Mouse (Mus musculus) lung, adult 2 months (tissue): Measurements from ENCODE around the gene Scarb1. TPM values are rescaled to one million over a fixed set of nuclear protein-coding genes. Genes with fewer than 3 reads are reported as not detected.

ENCODE experiments used
- DNase-seq: peaks from one replicate; pipeline ENCODE4 v3.0.0; 2022
- H3K4me1 ChIP-seq: fragments of 200-500 bp; 2 replicates; pipeline ENCODE4 v1.6.1; 2011; ENCODE audit warnings: low read length; ENCODE audit not compliant: control insufficient read depth, insufficient read depth
- H3K4me3 ChIP-seq: fragments of 200-500 bp; replicated peaks from 2 replicates; pipeline ENCODE3; 2011; ENCODE audit warnings: low read depth, mild to moderate bottlenecking, control low read depth, low read length; ENCODE audit errors: extremely low read depth
- CTCF ChIP-seq: fragments of 200-500 bp; IDR thresholded peaks from 2 replicates; pipeline ENCODE4 v1.5.1; 2011; ENCODE audit warnings: mild to moderate bottlenecking, low read length, control low read depth; ENCODE audit not compliant: insufficient read depth
- POLR2A ChIP-seq: fragments of 200-500 bp; IDR thresholded peaks from 2 replicates; pipeline ENCODE4 v1.6.1; 2011; ENCODE audit warnings: low read depth, mild to moderate bottlenecking, control low read depth, low read length, borderline replicate concordance; ENCODE audit errors: extremely low read depth
- WGBS: fragments of 180-500 bp; shearing (Covaris S2); methylation state at CpG from one replicate; pipeline ENCODE4 v1.1.7; 2018; 5-methylcytosine and 5-hydroxymethylcytosine counted together
- polyA plus RNA-seq: library from polyadenylated mRNA; depleted of rRNA; stranded (reverse); fragments of >200 nt; gene quantifications from 2 replicates; pipeline ENCODE4 v1.2.3, GENCODE M21; 2012

Scarb1 gene
- polyA plus RNA-seq, 1 experiment = 173 TPM

DNA sequence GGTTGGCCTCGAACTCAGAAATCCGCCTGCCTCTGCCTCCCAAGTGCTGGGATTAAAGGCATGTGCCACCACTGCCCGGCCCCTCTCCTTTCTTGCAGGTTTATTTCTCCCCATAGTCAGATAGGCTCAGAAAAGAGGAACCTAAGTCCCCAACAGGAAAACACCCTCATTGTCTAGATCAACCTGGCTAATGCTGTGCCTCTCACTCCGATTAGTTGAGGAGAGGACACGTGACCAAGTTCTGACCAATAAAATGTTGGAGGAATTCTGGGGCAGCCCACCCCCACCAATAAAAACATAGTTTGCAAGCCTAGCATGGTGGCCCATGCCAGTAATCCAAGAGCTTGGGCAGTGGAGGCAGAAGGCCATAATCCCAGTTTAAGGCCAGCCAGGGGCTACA is 11.0 kb upstream of the Scarb1 start:
- Histone ChIP-seq H3K4me3 (no peak overlapping the region), H3K4me1 (no peaks in the 10 kb centered on the region)
- no peak for TF ChIP-seq CTCF
- TF ChIP-seq POLR2A = no peak
- DNase-seq = no peak
- WGBS = 78% methylated on average over 5 of the region's 5 CpGs

DNA sequence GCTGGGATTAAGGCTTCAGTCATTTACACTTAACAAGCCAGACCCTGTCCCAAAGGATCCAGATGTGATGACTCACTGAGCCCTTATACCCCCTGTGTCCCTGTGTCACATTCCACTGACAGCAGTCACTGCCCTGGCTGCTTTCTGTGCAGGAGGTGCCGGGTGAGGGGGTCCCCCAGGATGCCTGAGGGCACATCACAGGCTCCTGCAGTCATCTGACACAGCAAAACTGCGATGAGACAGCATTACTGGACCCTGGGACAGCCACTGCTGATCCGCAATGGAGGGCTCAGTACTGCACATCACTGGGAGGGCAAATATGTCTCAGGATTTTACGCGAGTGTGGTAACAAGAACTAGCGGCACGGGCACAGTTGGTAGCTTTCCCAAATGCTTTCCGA is 10.2 kb upstream of the Scarb1 start:
- 82% methylated on average over 8 of the region's 8 CpGs for whole genome bisulfite sequencing
- TF ChIP-seq POLR2A (no peak), CTCF (no peak)
- no peaks in the 10 kb centered on the region for H3K4me1 ChIP-seq
- DNase-seq = no peak
- no peak overlapping the region for H3K4me3 ChIP-seq

DNA sequence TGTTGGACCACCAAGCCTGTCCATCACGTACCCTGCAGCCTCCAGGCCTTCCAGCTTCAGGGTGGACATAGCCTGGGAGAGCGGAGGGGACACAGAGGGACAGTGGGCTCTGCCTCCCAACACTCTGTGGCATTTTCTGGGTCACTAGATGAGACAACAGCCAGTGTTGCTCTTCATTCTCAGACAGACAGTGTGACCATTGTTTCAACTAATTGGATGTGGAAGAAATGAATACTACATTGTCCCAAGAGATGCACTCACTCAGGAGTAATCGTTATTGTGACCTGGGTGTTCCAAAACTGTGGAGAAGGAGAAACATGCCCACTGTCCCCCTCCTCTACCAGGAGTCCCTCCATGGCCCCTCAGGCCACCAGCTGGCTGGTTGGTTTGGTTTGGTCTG is 8.5 kb upstream of the Scarb1 start:
- no peak for DNase-seq
- H3K4me3 ChIP-seq = no peak overlapping the region
- TF ChIP-seq CTCF = no peak
- TF ChIP-seq POLR2A = no peak
- H3K4me1 ChIP-seq = no peaks in the 10 kb centered on the region
- 84% methylated on average over 3 of the region's 3 CpGs for WGBS

DNA sequence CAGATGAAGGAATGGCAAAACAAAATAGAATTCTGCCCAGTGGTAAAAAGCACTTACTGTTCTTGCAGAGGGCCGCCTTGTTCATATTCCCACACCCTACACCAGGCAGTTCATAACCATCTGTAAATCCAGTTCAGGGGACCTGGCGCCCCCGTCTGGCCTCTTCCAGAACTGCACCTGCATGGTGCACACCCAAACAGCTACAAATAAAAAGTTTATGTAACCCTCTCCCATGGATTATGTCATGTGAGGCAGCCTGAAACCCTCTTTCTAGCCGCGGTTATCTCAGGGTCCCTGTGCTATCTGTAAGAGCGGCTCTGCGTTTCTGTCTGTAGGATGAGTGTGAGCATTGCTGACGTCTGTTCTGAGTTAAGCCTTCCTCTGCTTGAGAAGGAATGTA is 7.6 kb upstream of the Scarb1 start:
- TF ChIP-seq POLR2A (no peak), CTCF (peak; percentile 67)
- DNase-seq = peak; percentile 57
- H3K4me3 ChIP-seq = no peak overlapping the region
- 36% methylated on average over 8 of the region's 8 CpGs for WGBS
- no peaks in the 10 kb centered on the region for H3K4me1 ChIP-seq

DNA sequence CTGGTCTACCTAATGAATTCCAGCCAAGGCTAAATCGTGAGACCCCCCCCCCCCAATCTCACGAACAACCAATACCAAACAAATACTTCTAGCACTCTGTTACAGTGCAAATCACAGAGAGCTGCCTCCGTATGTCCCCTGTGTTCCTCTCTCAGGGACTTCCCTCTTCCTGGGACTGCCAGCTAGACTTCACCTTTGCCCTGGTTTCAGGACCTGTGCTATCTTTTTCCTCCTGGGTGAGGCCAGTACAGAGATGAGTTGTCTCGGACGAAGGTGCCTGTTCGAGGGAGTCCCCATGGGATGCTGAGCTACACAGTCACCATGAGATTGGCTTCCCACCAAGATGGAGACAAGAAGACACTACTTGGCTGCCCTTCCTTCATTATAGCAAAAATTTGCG is 7.2 kb upstream of the Scarb1 start:
- DNase-seq = no peak
- 71% methylated on average over 7 of the region's 7 CpGs for WGBS
- TF ChIP-seq POLR2A = no peak
- no peak for TF ChIP-seq CTCF
- H3K4me1 ChIP-seq = no peaks in the 10 kb centered on the region
- no peak overlapping the region for H3K4me3 ChIP-seq

DNA sequence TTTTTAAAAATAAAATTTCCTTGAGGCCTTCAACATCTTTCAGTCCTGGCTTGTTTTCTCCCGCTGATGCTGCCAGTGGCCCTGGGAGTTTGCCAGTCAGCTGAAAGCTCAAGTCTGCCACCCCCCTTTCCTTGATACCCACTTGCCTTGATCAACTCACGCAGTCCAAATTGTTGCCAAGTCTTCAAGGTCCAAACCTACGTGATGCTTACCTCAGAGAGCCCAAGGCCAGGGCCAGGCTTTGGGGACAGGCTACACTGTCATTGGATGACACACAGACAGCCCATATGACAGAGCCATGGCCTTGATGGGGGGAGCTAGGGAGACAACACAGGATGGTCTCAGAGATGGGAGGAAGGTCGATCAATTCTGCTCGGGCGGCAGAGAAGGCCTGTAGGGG is 3.4 kb upstream of the Scarb1 start:
- TF ChIP-seq CTCF (no peak), POLR2A (no peak)
- Histone ChIP-seq H3K4me3 (no peak overlapping the region), H3K4me1 (no peaks in the 10 kb centered on the region)
- no peak for DNase-seq
- 89% methylated on average over 6 of the region's 6 CpGs for WGBS

DNA sequence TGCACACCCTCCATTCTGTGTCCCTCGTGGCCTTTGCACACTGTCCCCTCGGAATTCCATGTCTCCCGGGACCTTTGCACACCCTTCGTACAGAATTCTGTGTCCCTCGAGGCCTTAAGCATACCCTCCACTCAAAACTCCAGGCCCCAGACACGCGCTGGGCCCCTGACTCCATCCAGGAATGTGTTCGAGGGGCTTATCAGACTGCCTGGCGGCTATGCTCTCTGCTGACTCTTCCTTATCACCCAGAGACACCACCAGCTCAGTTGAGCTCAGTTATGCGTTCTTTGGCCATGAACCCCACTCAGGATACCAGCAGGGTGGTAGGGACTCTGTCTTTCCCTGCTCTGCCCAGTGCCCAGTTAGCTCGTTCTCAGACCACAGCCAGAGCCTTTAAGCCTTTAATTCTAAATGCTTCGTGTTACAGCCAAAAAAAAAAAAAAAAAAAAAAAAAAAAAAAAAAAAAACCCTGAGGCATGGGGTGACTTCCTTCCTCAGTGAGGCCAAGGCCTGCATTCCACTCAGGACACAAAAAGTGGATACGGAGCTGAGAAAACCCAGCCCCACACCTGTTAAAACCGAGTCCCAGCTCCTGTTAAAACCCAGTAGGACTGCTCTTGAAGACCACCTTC is 681 bp upstream of the Scarb1 start:
- TF ChIP-seq POLR2A (no peak), CTCF (no peak)
- Histone ChIP-seq H3K4me3 (no peak overlapping the region), H3K4me1 (peaks cover 7% of the 10 kb centered on the region; the same call in 1 of the 2 replicates)
- 42% methylated on average over 14 of the region's 14 CpGs for WGBS
- DNase-seq = no peak

DNA sequence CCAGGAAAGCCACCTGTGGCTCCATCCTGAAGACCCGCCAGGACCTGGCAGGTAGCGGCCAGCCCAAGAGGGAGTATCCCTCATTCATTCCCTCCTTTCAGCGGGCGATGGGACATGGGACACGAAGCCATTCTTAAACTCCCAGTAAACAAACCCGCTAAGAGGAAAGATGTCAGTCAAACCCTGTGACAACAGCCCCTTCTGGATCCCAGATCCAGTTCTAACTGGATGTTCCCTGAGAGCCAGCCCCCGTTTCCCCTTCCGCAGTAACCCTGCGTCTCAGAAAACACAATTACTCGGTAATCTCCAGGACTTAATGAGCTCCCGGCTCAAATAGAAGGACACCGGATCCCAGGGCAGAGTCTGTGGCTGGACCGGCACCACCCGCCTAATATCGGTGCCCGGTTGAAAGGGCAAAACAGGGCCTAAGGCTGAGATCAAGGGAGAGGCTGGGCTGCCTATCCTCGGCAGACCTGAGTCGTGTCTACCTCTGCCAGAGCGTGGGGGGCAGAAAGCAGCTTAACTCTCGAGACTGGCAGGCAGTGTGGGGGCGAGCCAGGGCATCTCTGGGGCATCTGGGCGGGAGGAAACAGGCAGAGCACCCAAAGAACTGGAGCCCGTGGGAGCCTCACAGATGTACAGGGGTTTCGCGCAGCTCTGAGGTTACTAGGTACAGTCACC is 903 bp downstream of the Scarb1 start:
- Histone ChIP-seq H3K4me3 (peak overlapping the region; percentile 93), H3K4me1 (peaks cover 7% of the 10 kb centered on the region; the same call in 1 of the 2 replicates)
- TF ChIP-seq CTCF (no peak), POLR2A (no peak)
- WGBS = 9% methylated on average over 25 of the region's 25 CpGs
- DNase-seq = peak; percentile 37

DNA sequence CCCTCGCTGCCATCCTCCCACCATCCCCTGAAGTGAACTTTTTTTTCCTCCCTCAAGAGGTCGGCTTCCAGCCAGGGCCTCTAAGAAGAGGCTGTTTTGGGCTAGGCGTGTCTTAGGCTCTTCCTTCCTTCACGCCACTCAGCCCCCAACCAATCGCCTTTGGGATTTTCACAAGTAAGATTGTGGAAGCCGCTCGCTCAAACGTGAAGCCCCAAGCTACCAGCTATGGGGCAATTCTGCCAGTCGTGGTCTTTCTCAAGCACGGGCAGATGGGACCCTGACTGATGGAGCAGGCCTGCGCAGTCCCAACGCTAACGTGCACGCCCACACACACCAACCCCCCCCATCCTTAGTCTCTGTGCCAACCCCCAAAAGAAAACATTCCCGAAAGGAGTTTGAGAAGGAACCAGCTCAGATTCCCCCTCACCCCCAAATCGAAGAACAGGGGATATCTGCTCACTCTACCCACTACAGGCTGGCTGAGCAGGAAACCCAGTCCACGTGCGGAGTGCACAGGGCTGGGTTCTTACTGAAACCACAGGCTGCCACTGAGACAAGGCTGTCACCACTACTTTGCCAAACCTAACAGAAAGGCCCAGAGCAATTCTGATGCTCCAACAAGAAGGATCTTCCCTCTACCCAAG is 1.7 kb downstream of the Scarb1 start:
- TF ChIP-seq POLR2A (peak; percentile 39; the same call in 1 of the 2 replicates), CTCF (no peak)
- 10% methylated on average over 18 of the region's 18 CpGs for WGBS
- Histone ChIP-seq H3K4me1 (peaks cover 7% of the 10 kb centered on the region; the same call in 1 of the 2 replicates), H3K4me3 (peak overlapping the region; percentile 93)
- DNase-seq = peak; percentile 42
